Mouse (Mus musculus): Measurements from ENCODE around the gene Nudt9. TPM values are rescaled to one million over a fixed set of nuclear protein-coding genes. Genes with fewer than 3 reads are reported as not detected.

The Nudt9 gene
- polyA plus RNA-seq, 1 experiment: 77.8 TPM

- no peak overlapping the region for H3K4me2 ChIP-seq (ENCODE audit: low read depth)
- TF ChIP-seq SRF (IDR thresholded peaks at IDR 0.05; ENCODE audit: control insufficient read depth, insufficient read length, low read depth): no peak
- no peak for TF ChIP-seq MYOD1 (IDR thresholded peaks at IDR 0.05; ENCODE audit: control insufficient read depth in 1 of 3, insufficient read length in 2 of 3, low read depth in 2 of 3)
- TF ChIP-seq POLR2A (IDR thresholded peaks at IDR 0.05; ENCODE audit: insufficient read length, low read depth): no peak
- TF ChIP-seq REST (IDR thresholded peaks at IDR 0.05; ENCODE audit: insufficient read depth, insufficient read length): no peak
- no peak for TF ChIP-seq USF1 (IDR thresholded peaks at IDR 0.05; ENCODE audit: low read depth)
- TF ChIP-seq TCF12 (IDR thresholded peaks at IDR 0.05; ENCODE audit: insufficient read depth, poor library complexity, severe bottlenecking): no peak
- H3K36me3 ChIP-seq (ENCODE audit: control insufficient read depth, insufficient read depth): no peaks in the 10 kb centered on the region
- no peaks in the 10 kb centered on the region for H3K79me2 ChIP-seq (ENCODE audit: control insufficient read depth, insufficient read depth)
- no peak overlapping the region for H3K4me3 ChIP-seq
- H3K27me3 ChIP-seq (ENCODE audit: control insufficient read depth, insufficient read depth, insufficient read length): no peaks in the 10 kb centered on the region
- no peak overlapping the region for H3ac ChIP-seq (ENCODE audit: control insufficient read depth, insufficient read length)
Observed at GRCm38 (mm10) chr5:104112016-104112415, 65.9 kb downstream of the Nudt9 start.

- Histone ChIP-seq H3K27me3 (ENCODE audit: control insufficient read depth, insufficient read depth, insufficient read length) (no peaks in the 10 kb centered on the region), H3K36me3 (ENCODE audit: control insufficient read depth, insufficient read depth) (no peaks in the 10 kb centered on the region), H3K79me2 (ENCODE audit: control insufficient read depth, insufficient read depth) (no peaks in the 10 kb centered on the region), H3K4me3 (no peak overlapping the region), H3K4me2 (ENCODE audit: low read depth) (no peak overlapping the region), H3ac (ENCODE audit: control insufficient read depth, insufficient read length) (no peak overlapping the region)
- no peak for TF ChIP-seq MYOD1 (IDR thresholded peaks at IDR 0.05; ENCODE audit: control insufficient read depth in 1 of 3, insufficient read length in 2 of 3, low read depth in 2 of 3)
- no peak for TF ChIP-seq MYOG (IDR thresholded peaks at IDR 0.05; ENCODE audit: control insufficient read depth in 1 of 3, insufficient read depth in 1 of 3, insufficient read length in 2 of 3, low read depth in 2 of 3)
- no peak for TF ChIP-seq USF1 (IDR thresholded peaks at IDR 0.05; ENCODE audit: low read depth)
- no peak for TF ChIP-seq TCF12 (IDR thresholded peaks at IDR 0.05; ENCODE audit: insufficient read depth, poor library complexity, severe bottlenecking)
- TF ChIP-seq SRF (IDR thresholded peaks at IDR 0.05; ENCODE audit: control insufficient read depth, insufficient read length, low read depth): no peak
- no peak for TF ChIP-seq REST (IDR thresholded peaks at IDR 0.05; ENCODE audit: insufficient read depth, insufficient read length)
- no peak for TF ChIP-seq E2F4 (IDR thresholded peaks at IDR 0.05; ENCODE audit: insufficient read depth)
Observed at GRCm38 (mm10) chr5:104112511-104112910, 66.4 kb downstream of the Nudt9 start.

DNA sequence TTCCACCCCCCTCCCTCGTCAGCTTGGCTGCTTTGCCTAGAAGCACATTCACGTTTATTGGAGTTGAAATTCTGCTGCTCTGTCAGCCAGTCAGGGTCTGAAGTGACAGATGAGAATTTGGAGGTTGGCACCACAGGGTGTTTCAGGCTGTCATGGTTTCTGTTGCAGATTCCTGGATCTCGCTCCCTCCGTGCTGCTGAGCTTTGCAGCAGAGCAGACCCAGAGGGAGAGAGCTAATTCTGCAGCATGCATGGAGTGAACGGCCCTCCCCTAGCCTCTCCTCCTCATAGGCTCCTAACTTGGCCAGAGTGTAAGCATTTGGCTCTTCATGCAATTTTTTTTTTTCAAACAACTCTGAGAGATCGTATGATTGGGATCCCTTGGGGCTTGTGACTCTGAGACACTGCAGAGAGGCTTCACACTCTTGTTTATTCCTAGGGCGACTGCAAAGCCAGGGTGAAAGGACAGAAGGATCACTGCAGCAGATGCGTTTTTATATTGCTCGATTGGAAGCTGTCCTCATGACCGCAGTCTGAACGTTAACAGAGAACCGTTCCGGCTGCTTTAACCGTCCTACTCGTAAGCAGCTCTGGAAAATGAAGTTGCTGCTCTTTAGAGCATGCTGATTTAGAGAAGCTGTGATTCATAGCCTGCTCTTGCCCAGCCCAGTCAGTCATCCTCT is 67.5 kb downstream of the Nudt9 start, which contains the start of gene Sparcl1:
TSS of gene Sparcl1 (minus strand) at position 243 of the 682 bp plus-strand sequence.
- Histone ChIP-seq H3K4me3 (no peak within 1 kb of the TSS), H3K4me2 (ENCODE audit: low read depth) (peak within 1 kb of the TSS; percentile 49), H3K27me3 (ENCODE audit: control insufficient read depth, insufficient read depth, insufficient read length) (no peaks in the 10 kb centered on the region), H3K79me2 (ENCODE audit: control insufficient read depth, insufficient read depth) (no peaks in the 10 kb centered on the region), H3K36me3 (ENCODE audit: control insufficient read depth, insufficient read depth) (no peaks in the 10 kb centered on the region), H3ac (ENCODE audit: control insufficient read depth, insufficient read length) (no peak within 1 kb of the TSS)
- TF ChIP-seq REST (IDR thresholded peaks at IDR 0.05; ENCODE audit: insufficient read depth, insufficient read length) (no peak), MYOG (IDR thresholded peaks at IDR 0.05; ENCODE audit: control insufficient read depth in 1 of 3, insufficient read depth in 1 of 3, insufficient read length in 2 of 3, low read depth in 2 of 3) (no peak), TCF3 (IDR thresholded peaks at IDR 0.05; ENCODE audit: insufficient read length, low read depth) (no peak), MYOD1 (IDR thresholded peaks at IDR 0.05; ENCODE audit: control insufficient read depth in 1 of 3, insufficient read length in 2 of 3, low read depth in 2 of 3) (no peak)

Other genes with a start within 250 kb of the Nudt9 start
- gene Klhl8, start 135.0 kb upstream of the Nudt9 start, polyA plus RNA-seq (2012; fragmentation: generic; extraction: Trizol): 7.2 TPM
- 0.53 TPM for gene Hsd17b13, start 68.9 kb upstream of the Nudt9 start, polyA plus RNA-seq (2012; fragmentation: generic; extraction: Trizol)
- gene Hsd17b11, start 24.4 kb upstream of the Nudt9 start, polyA plus RNA-seq (2012; fragmentation: generic; extraction: Trizol): 6.5 TPM
- not detected for gene Gm17660, start 31.3 kb downstream of the Nudt9 start, polyA plus RNA-seq (2012; fragmentation: generic; extraction: Trizol)
- gene Sparcl1, start 67.4 kb downstream of the Nudt9 start, polyA plus RNA-seq (2012; fragmentation: generic; extraction: Trizol): 0.02 TPM
- not detected for gene Dspp, start 124.4 kb downstream of the Nudt9 start, polyA plus RNA-seq (2012; fragmentation: generic; extraction: Trizol)
- 2.2 TPM for gene Dmp1, start 156.3 kb downstream of the Nudt9 start, polyA plus RNA-seq (2012; fragmentation: generic; extraction: Trizol)

All from myocyte (in vitro differentiated cells).